Mouse (Mus musculus): ENCODE results near the gene Gm37240.

DNA sequence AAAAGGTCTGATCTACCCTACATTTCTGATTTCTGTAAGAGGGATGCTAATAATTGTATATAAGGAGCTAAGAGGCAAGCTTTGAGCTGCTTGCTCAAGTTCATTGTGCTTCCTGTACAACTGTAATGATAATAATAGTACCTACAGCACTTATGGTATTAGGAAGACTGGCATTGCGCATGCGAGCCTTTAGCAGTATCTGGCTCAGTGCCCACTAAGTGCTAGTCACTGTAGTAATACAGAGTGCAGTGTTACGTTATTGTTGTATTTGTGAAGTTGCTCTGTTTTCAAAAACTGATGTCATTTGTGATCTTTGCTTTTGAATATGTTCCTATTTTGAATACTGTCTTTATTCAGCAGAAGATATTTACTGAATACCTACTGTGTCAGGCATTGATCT is 1060.9 kb downstream of the Gm37240 start:
- TF ChIP-seq POLR2A (IDR thresholded peaks at IDR 0.05; ENCODE audit: low read depth, low read length) (no peak), CTCF (IDR thresholded peaks at IDR 0.05; ENCODE audit: borderline replicate concordance, insufficient read depth, low read length) (no peak)
